Mouse (Mus musculus) c-Kit-positive CD71-positive TER-119-negative erythroid progenitor cells, embryonic 14.5 days (primary cell): ENCODE results near the gene Esyt1.
"Not testable (repeated sequence)": the region's sequence is repeated elsewhere in the genome, so short reads cannot be mapped to it uniquely, and the experiment has no call there.

Source experiments
- DNase-seq: peaks from one replicate; pipeline ENCODE4 v3.0.0-alpha.2; 2013; ENCODE audit warnings: low read depth

Gene Esyt1

GRCm38 (mm10) chr10:128538340-128538870 lies 12.7 kb upstream of the Esyt1 start:
- DNase-seq = no peak

DNA sequence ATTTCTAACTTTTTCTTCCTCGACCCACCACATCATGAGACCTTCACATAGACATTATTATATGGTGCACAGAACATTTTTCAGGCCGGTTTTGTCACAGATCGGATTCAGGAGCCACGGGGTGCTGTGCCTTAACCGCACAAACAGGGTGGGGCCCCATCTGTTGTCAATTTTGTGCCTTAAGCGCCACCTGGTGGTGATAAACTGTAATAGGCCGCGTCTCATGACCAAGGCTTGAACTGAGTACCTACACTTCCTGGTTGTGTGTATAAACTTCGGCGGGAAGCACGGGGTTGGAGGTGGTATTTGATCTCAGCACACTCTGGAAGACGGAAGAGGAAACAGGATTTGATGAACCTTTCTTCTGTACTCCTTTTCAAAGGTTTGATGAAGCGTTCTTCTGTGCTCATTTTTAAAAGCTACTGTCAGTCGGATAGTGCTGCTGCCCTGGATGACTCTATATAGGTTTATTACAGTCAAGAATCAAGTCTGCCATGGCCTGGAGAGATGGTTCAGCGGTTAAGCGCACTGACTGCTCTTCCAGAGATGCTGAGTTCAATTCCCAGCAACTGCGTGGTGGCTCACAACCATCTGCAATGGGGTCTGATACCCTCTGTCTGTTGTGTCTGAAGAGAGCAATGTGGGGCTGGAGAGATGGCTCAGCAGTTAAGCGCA lies 10.7 kb upstream of the Esyt1 start:
- DNase-seq = peak; percentile 97

GRCm38 (mm10) chr10:128535624-128536265 lies 10.1 kb upstream of the Esyt1 start:
- no peak for DNase-seq

DNA sequence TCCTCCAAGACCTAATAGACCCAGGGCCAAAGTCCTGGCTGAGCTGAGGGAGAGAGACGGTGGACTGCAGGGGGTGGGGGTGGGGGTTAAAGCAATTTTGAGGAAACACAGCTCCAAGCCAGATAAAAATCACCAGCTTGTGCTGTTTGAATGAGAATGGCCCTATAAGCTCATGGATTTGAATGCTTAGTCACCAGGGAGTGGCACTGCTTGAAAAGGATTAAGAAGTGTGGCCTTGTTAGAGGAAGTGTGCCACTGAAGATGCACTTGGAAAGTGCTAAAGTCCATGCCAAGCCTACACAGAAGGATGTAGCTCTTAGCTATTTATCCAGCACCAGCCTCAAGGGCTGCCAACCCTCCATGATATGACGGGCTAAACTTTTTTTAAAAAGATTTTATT lies 9.5 kb upstream of the Esyt1 start:
- no peak for DNase-seq

DNA sequence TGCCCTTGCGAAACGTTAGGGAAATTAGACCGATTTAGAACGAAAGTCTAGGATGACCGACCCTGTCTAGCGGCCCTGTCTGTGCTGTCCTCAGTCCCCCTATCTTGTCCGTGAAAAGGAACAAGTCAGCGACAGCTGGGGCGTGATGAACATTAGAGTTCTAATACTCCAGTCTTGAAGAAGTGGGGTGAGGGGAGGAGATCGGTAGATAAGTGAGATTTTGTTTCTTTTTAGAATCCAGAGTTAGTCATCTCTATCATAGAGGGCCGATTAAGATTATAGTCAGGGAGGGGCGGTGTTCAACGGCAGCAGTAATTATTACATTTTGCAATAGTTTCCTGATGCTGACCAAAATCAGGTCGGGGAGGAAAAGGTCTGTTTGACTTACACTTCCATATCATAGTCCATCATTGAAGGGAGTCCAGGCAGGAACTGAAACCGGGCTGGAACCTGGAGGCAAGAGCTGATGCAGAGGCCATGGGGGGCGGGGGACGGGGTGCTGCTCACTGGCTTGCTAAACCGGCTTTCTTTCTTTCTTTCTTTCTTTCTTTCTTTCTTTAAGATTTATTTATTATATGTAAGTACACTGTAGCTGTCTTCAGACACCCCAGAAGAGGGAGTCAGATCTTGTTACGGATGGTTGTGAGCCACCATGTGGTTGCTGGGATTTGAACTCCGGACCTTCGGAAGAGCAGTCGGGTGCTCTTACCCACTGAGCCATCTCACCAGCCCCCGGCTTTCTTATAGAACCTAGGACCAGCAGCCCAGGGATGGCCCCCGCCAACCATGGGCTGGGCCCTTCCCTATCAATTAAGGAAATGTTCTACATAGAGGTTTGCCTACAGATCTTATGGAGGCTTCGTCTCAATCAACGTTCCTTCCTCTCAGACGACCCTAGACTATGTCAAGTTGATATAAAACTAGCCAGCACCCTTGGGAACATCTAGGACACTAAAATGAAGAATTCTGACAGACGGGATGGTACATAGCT lies 990 bp upstream of the Esyt1 start:
- DNase-seq = no peak

DNA sequence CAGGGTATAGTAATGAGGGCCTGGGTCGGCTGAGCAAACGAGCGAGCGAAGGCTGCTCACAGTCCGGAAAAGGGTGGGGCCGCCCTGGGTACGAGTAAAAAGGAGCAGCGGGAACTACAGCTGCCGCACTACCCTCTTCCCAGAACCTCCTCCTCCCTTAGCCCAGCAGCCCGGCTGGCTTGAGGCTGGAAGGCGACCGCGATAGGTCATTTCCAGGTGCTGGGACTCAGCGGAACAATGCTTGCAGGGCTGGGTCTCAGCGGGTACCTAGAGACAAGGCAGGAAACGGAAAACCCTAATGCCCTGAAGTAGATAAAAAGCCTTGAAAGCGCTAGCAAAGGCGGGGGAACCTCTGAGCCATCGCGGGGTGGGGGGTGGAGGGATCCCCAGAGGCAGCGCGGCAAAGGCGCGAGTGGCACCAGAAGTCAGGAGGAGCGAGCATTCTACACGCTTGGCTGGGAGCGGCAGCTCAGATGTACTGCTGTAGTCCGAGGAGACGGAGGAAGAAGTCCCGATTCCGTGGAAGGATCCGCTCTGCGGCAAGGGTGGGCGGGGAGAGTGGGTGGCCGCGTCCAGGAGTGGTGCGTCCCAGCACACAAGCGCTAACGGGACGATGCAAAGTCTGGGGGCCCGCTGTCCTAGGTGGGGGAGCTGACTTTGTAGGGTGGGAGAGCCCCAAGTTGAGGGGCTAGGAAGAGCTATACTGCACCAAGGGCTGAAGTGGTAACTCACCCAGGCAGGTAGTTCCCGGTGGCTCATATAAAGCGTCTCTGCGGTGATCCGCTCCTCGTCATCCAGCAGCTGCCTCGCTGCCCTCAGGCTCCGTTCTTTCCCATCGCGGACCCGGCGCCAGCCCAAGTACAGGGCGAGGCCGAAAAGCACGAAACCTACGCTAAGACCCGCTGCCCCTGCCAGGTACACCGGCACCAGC lies 674 bp downstream of the Esyt1 start:
- no peak for DNase-seq

DNA sequence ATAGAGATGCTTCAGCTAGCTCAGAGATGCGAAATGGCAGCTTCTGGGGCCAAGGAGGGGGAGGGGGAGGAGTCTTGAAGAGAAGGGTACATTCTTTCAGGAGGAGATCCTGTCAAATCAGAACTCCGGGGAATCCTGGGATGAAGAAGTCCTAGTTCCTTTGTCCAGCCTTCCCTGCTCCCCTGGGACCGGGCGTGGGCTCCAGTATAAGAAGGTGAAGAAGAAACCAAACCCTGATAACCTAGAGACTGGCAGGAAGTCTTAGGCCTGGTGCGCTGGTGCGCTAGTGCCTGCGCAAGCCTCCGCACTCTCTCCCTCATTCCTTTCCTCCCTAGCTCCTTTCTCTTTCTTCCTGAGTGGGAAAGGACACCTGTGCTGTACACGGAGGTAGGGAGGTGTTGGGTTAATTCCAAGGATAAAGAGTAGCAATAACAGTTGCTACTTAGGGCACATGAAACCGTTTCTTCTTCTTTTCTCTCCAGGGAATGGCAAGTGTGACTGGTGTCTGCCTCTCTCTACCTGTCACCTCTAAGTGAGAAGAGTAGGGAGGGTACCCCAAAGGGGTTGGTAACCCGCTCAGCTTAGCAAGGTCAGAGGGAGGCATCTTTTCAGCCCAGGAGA lies 1.4 kb downstream of the Esyt1 start:
- no peak for DNase-seq

DNA sequence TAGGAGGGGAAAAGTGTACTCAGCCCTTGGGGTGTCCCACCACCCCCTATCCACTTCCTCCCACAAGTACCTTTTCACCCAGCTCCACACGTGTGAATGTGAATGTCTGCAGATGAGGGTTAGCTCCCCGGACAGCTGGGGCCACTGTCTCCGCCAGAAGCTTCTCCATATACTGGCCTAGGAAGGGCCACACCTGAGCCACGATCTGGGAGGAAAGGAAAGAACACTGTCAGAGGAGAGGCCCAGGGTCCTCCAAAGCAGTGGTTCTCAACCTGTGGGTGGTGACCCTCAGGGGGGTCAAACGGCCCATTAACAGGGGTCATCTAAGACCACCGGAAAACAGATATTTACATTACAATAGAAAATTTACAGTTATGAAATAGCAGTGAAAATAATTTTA lies 3.3 kb downstream of the Esyt1 start:
- no peak for DNase-seq

DNA sequence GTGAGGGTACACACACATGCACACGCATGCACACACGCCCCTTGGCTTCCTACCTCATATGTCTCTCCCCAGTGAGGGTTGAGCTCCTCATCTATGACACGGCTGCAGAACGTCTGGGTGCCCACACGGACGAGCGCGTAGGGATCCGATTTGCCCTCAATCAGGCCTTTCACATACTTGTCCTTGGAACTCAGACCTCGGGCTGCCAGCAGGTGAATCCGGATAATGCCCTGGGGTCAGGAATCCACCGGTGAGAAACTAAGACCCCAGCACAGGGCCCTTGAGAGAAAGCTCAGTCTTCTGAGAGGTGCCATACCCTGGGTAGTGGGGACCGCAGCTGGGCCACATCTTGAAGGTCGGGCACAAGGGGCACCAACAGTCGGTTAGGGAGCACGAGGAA lies 5.1 kb downstream of the Esyt1 start:
- DNase-seq = no peak

DNA sequence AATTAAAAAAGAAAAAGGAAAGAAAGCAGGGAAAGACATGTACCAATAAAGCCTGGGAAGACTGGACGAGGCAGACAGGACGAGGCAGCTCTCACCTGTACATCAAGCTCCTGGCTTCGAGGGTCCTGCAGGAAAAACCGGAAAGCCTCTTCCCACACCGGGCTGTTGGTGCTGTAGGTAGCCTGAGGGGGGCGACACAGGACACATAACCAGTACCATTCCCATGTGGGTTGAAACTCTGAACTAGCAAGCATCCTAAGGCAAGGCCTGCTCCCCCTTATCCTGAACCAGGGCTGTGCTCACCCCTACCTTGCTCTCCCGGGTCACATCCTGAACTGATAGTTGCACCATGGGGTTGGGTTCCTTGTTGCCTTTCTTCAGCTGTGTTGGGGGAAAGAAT lies 6.8 kb downstream of the Esyt1 start:
- no peak for DNase-seq

- DNase-seq = no peak
Observed at GRCm38 (mm10) chr10:128516677-128517076, 9.0 kb downstream of the Esyt1 start.

- DNase-seq = no peak
Observed at GRCm38 (mm10) chr10:128516029-128516428, 9.6 kb downstream of the Esyt1 start.

- no peak for DNase-seq
Observed at GRCm38 (mm10) chr10:128515044-128515443, 10.6 kb downstream of the Esyt1 start.

DNA sequence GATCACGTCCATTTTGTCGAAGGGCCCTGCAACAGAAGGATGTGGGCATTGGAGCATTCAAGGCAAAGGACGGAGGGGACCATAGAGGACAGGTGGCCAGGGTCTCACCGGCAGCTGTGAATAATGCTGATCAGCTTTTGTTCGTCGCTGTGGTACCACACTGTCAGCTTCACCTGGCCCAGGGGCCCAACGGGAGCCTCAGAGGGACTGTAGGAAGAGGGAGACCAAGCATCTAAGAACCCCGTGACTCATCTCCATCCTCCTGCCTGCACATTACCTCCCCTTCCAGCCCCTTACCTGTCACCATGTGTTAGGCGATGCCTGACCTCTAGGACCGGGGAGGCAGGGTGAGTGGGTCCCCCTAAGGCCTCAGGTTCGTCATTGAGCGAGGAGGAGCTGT lies 13.9 kb downstream of the Esyt1 start:
- no peak for DNase-seq

GRCm38 (mm10) chr10:128511189-128511588 lies 14.5 kb downstream of the Esyt1 start:
- DNase-seq = no peak

- DNase-seq = no peak
Observed at GRCm38 (mm10) chr10:128510301-128510700, 15.4 kb downstream of the Esyt1 start.

- DNase-seq = no peak
Observed at GRCm38 (mm10) chr10:128509831-128510230, 15.8 kb downstream of the Esyt1 start.

GRCm38 (mm10) chr10:128509203-128509602 lies 16.5 kb downstream of the Esyt1 start:
- no peak for DNase-seq

GRCm38 (mm10) chr10:128508260-128508659 lies 17.4 kb downstream of the Esyt1 start:
- DNase-seq = no peak

GRCm38 (mm10) chr10:128505974-128506373 lies 19.7 kb downstream of the Esyt1 start:
- no peak for DNase-seq

- DNase-seq = not testable (repeated sequence)
Observed at GRCm38 (mm10) chr10:128505371-128505667, 20.4 kb downstream of the Esyt1 start.
